Mouse (Mus musculus) lung, postnatal 0 days (tissue): ENCODE data around the gene Lgals2.

Source experiments
- CTCF ChIP-seq: IDR thresholded peaks from 2 replicates; pipeline ENCODE4 v1.5.1; 2016; ENCODE audit warnings: antibody characterized with exemption, mild to moderate bottlenecking
- EP300 ChIP-seq: IDR thresholded peaks from 2 replicates; pipeline ENCODE4 v1.6.1; 2016; ENCODE audit warnings: antibody characterized with exemption, mild to moderate bottlenecking, control low read depth

DNA sequence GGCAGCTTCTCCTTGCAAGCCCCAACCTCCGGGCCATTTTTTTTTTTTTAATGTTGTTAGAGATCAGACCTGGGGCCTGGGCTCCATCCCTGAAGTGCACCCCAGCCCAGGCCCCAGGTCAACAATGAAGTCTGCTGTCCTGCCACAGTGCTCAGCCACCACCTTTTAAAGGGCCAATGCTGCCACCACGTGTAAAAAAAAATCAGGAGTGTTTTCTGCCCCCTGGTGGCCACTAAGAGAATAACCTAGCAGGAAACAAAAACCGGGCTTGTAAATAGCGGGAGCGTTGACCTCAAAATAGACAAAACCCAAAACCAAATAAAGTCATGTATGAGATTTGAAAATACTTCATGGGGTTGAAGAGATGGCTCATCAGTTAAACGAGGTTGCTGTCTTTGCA lies 14.4 kb upstream of the Lgals2 start:
- peak; percentile 84 for TF ChIP-seq CTCF
- peak; percentile 34; the same call in 1 of the 2 replicates for TF ChIP-seq EP300
